Mouse (Mus musculus) lung, embryonic 16.5 days (tissue): ENCODE results near the gene Lipn. TPM values are rescaled to one million over a fixed set of nuclear protein-coding genes. Genes with fewer than 3 reads are reported as not detected.

Experiments used
- ATAC-seq: fragments of 200-750 bp; cut with Nextera tagmentation; 2 replicates; pipeline ENCODE4 v1.8.0; 2017; ENCODE audit warnings: low read depth, mild to moderate bottlenecking, moderate library complexity
- H3K27ac ChIP-seq: fragments of 300-500 bp; sonication (generic); 2 replicates; pipeline ENCODE4 v1.5.1; 2014; ENCODE audit warnings: mild to moderate bottlenecking, control low read depth, low read length
- H3K27me3 ChIP-seq: fragments of 300-500 bp; sonication (generic); 2 replicates; pipeline ENCODE4 v1.6.1; 2014; ENCODE audit warnings: low read depth, low read length, mixed read lengths; ENCODE audit not compliant: control insufficient read depth, insufficient read depth
- H3K36me3 ChIP-seq: fragments of 300-500 bp; sonication (generic); 2 replicates; pipeline ENCODE4 v1.6.1; 2014; ENCODE audit warnings: low read length; ENCODE audit not compliant: control insufficient read depth, insufficient read depth
- H3K4me1 ChIP-seq: fragments of 300-500 bp; sonication (generic); replicated peaks from 2 replicates; pipeline ENCODE4 v1.6.1; 2014; ENCODE audit warnings: low read length, mixed read lengths; ENCODE audit not compliant: control insufficient read depth, insufficient read depth
- H3K4me2 ChIP-seq: fragments of 300-500 bp; sonication (generic); 2 replicates; pipeline ENCODE4 v1.6.1; 2014; ENCODE audit warnings: low read depth, low read length, control low read depth
- H3K4me3 ChIP-seq: fragments of 300-500 bp; sonication (generic); 2 replicates; pipeline ENCODE4 v1.5.1; 2014; ENCODE audit warnings: mild to moderate bottlenecking, low read length, control low read depth
- H3K9ac ChIP-seq: fragments of 300-500 bp; sonication (generic); 2 replicates; pipeline ENCODE4 v1.6.1; 2014; ENCODE audit warnings: low read length, control low read depth
- H3K9me3 ChIP-seq: fragments of 300-500 bp; sonication (generic); 2 replicates; pipeline ENCODE4 v1.6.1; 2016; ENCODE audit warnings: low read length; ENCODE audit not compliant: control insufficient read depth
- WGBS: fragments of 180-500 bp; shearing (Covaris S2); extraction: QIAGEN DNeasy Blood & Tissue Kit; methylation state at CpG from one replicate; pipeline ENCODE4 v1.1.7; 2014; 5-methylcytosine and 5-hydroxymethylcytosine counted together
- microRNA-seq: library from miRNA; unstranded; fragments of <30 nt; microRNA quantifications from one replicate; pipeline ENCODE4, GENCODE M21; 2016
- polyA plus RNA-seq: library from polyadenylated mRNA; unstranded; fragments of >200 nt; fragmentation: Nextera tagmentation; extraction: Ambion mirVana; gene quantifications from 2 replicates; pipeline ENCODE4 v1.2.1, GENCODE M21; 2015

The Lipn gene
- polyA plus RNA-seq, 1 experiment from 2014 or later, result not detected

DNA sequence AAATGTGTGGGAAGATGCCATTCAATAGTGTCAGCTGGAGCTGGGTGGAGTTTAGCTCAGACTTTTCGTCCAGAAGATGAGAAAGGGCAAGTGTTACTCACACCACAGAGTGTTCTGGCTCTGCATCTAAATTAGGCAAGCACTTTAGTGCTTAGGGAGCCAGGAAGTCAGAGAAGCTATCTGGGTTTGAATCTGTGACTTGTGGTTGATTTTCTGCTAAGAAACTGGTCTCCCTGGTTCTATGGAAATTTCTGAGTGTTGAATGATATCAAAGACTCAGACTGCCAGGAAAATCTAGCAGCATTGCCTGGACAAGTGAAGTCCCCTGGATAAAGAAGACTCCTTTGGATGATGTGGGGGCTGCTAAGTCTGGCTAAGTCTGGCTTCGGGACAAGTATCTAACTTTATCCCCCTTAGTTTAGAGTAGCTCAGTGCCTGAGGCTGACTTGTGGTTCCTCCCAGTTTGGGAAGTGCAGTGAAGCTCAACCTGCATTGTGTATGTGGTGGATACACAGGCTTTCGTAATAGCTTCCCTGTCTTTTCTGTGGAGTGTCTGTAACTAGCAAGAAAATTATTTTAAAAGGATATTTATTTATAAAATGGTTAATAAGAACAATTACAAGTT, 53.1 kb downstream of the Lipn start:
- H3K4me1 ChIP-seq, result no peaks in the 10 kb centered on the region
- 63% methylated on average over 3 of the region's 3 CpGs for WGBS
- no peak for ATAC-seq
- H3K4me2 ChIP-seq, result no peak overlapping the region
- no peaks in the 10 kb centered on the region for H3K36me3 ChIP-seq
- H3K9ac ChIP-seq, result no peak overlapping the region
- no peak overlapping the region for H3K27ac ChIP-seq
- no peak overlapping the region for H3K4me3 ChIP-seq
- no peaks in the 10 kb centered on the region for H3K9me3 ChIP-seq
- H3K27me3 ChIP-seq, result no peaks in the 10 kb centered on the region

Small RNAs within 50 kb of the gene (microRNA-seq; reads per million reads assigned to microRNA genes)
- gene Gm23334, result not detected

Other genes with a start within 250 kb of the Lipn start
- not detected in 2 replicates for gene Lipf, start 106.2 kb upstream of the Lipn start, polyA plus RNA-seq
- 0.13 TPM in 1 of 2 replicates, not detected in the other for gene Lipk, start 59.1 kb upstream of the Lipn start, polyA plus RNA-seq
- gene Lipm, start 33.6 kb downstream of the Lipn start, polyA plus RNA-seq, result 0.09 and 0.10 TPM in 2 replicates
- 0.14 and 0.15 TPM in 2 replicates for gene Ankrd22, start 98.7 kb downstream of the Lipn start, polyA plus RNA-seq
- gene Stambpl1, start 124.9 kb downstream of the Lipn start, polyA plus RNA-seq, result 10.3 and 11.9 TPM in 2 replicates
- gene Acta2, start 188.2 kb downstream of the Lipn start, polyA plus RNA-seq, result 653 and 737 TPM in 2 replicates
- gene Fas, start 223.3 kb downstream of the Lipn start, polyA plus RNA-seq, result 14.2 and 18.1 TPM in 2 replicates